Mouse (Mus musculus) CH12.LX (cell line): ENCODE results near the gene Fam20a. TPM values are rescaled to one million over a fixed set of nuclear protein-coding genes. Genes with fewer than 3 reads are reported as not detected.

Experiments used
- DNase-seq: peaks from one replicate; pipeline ENCODE4 v3.0.0-alpha.2; 2013; ENCODE audit errors: extremely low read depth
- H3K27ac ChIP-seq: 2 replicates; pipeline ENCODE4 v1.5.1; 2012; ENCODE audit warnings: low read depth, mild to moderate bottlenecking, control low read depth, moderate library complexity; ENCODE audit not compliant: insufficient read depth
- H3K27me3 ChIP-seq: replicated peaks from 2 replicates; pipeline ENCODE3; 2012; ENCODE audit warnings: inconsistent platforms
- H3K36me3 ChIP-seq, 2 experiments: replicated peaks in 1 of 2; 2 replicates each; pipeline versions ENCODE3 to v1.6.1; 2012; ENCODE audit warnings: inconsistent platforms in 1 of 2, low read length in 1 of 2, mild to moderate bottlenecking in 1 of 2, mixed read lengths in 1 of 2, moderate library complexity in 1 of 2; ENCODE audit not compliant: control insufficient read depth in 1 of 2, insufficient read depth in 1 of 2
- H3K4me1 ChIP-seq, 2 experiments: 2 replicates each; pipeline ENCODE4 v1.6.1; 2012; ENCODE audit warnings: inconsistent platforms in 1 of 2, moderate library complexity in 1 of 2; ENCODE audit not compliant: insufficient read depth in 2 of 2, control insufficient read depth in 1 of 2
- H3K4me2 ChIP-seq: 2 replicates; pipeline ENCODE4 v1.6.1; 2012; ENCODE audit warnings: low read depth, mild to moderate bottlenecking, control low read depth; ENCODE audit not compliant: poor library complexity, insufficient read depth, severe bottlenecking
- H3K4me3 ChIP-seq, 3 experiments: fragments of 150-350 bp in 1 of 3; sonication (generic) in 1 of 3; replicated peaks in 1 of 3; 2 replicates each; pipeline versions ENCODE3 to v1.5.1; 2011 to 2012; ENCODE audit warnings: low read depth in 2 of 3, low read length in 2 of 3, mild to moderate bottlenecking in 2 of 3, moderate library complexity in 2 of 3, control low read depth in 1 of 3, improper control_type of control experiment in 1 of 3, inconsistent platforms in 1 of 3, mixed read lengths in 1 of 3; ENCODE audit not compliant: poor library complexity in 1 of 3
- H3K79me2 ChIP-seq: replicated peaks from 2 replicates; pipeline ENCODE4 v1.6.1; 2012; ENCODE audit warnings: mild to moderate bottlenecking, moderate library complexity; ENCODE audit not compliant: control insufficient read depth, poor library complexity, insufficient read depth, severe bottlenecking; ENCODE audit errors: extremely low read depth
- H3K9ac ChIP-seq: 2 replicates; pipeline ENCODE4 v1.6.1; 2012; ENCODE audit warnings: low read depth, mild to moderate bottlenecking, control low read depth, moderate library complexity; ENCODE audit not compliant: insufficient read depth
- H3K9me3 ChIP-seq: replicated peaks from 2 replicates; pipeline ENCODE3; 2012; ENCODE audit warnings: low read length, inconsistent platforms, mixed read lengths
- CHD2 ChIP-seq: IDR thresholded peaks from 2 replicates; pipeline ENCODE4 v1.6.1; 2011; ENCODE audit warnings: low read length, improper control_type of control experiment
- ELF1 ChIP-seq: IDR thresholded peaks from 2 replicates; pipeline ENCODE4 v1.6.1; 2014; ENCODE audit warnings: low read depth, mild to moderate bottlenecking, inconsistent platforms, low read length, improper control_type of control experiment
- EP300 ChIP-seq: IDR thresholded peaks from 2 replicates; pipeline ENCODE4 v1.6.1; 2011; ENCODE audit warnings: low read length, improper control_type of control experiment
- IRF4 ChIP-seq: IDR thresholded peaks from 2 replicates; pipeline ENCODE4 v1.6.1; 2014; ENCODE audit warnings: low read depth, mild to moderate bottlenecking, inconsistent platforms, low read length, improper control_type of control experiment
- JUND ChIP-seq: conservative IDR thresholded peaks from 2 replicates; pipeline ENCODE4 v1.6.1; 2011; ENCODE audit warnings: low read depth, low read length, improper control_type of control experiment
- KAT2A ChIP-seq: IDR thresholded peaks from 2 replicates; pipeline ENCODE4 v1.6.1; 2012; ENCODE audit warnings: low read length, improper control_type of control experiment, inconsistent platforms; ENCODE audit not compliant: insufficient replicate concordance
- MAFK ChIP-seq: IDR thresholded peaks from 2 replicates; pipeline ENCODE4 v1.6.1; 2011; ENCODE audit warnings: low read length, improper control_type of control experiment; ENCODE audit not compliant: insufficient replicate concordance
- MXI1 ChIP-seq: IDR thresholded peaks from 2 replicates; pipeline ENCODE4 v1.6.1; 2011; ENCODE audit warnings: mild to moderate bottlenecking, low read depth, low read length, improper control_type of control experiment
- MYC ChIP-seq: IDR thresholded peaks from 2 replicates; pipeline ENCODE4 v1.6.1; 2011; ENCODE audit warnings: low read depth, mild to moderate bottlenecking, improper control_type of control experiment, low read length
- NRF1 ChIP-seq: IDR thresholded peaks from 2 replicates; pipeline ENCODE4 v1.6.1; 2014; ENCODE audit warnings: low read depth, mild to moderate bottlenecking, inconsistent platforms, low read length, improper control_type of control experiment, moderate library complexity
- PAX5 ChIP-seq: IDR thresholded peaks from 2 replicates; pipeline ENCODE4 v1.6.1; 2012; ENCODE audit warnings: low read length, inconsistent platforms, mixed read lengths
- RAD21 ChIP-seq: IDR thresholded peaks from 2 replicates; pipeline ENCODE4 v1.6.1; 2011; ENCODE audit warnings: low read depth, mild to moderate bottlenecking, low read length, improper control_type of control experiment, moderate library complexity
- RCOR1 ChIP-seq: conservative IDR thresholded peaks from 2 replicates; pipeline ENCODE4 v1.6.1; 2012; ENCODE audit warnings: low read depth, mild to moderate bottlenecking, inconsistent platforms, low read length, improper control_type of control experiment
- SIN3A ChIP-seq: IDR thresholded peaks from 2 replicates; pipeline ENCODE4 v1.6.1; 2012; ENCODE audit warnings: low read length, improper control_type of control experiment, inconsistent platforms
- UBTF ChIP-seq: IDR thresholded peaks from 2 replicates; pipeline ENCODE4 v1.6.1; 2012; ENCODE audit warnings: low read depth, mild to moderate bottlenecking, inconsistent platforms, low read length, improper control_type of control experiment, moderate library complexity
- USF2 ChIP-seq: conservative IDR thresholded peaks from 2 replicates; pipeline ENCODE4 v1.6.1; 2011; ENCODE audit warnings: low read depth, low read length, improper control_type of control experiment
- ZC3H11A ChIP-seq: IDR thresholded peaks from 2 replicates; pipeline ENCODE4 v1.6.1; 2012; ENCODE audit warnings: low read depth, mild to moderate bottlenecking, inconsistent platforms, low read length, improper control_type of control experiment
- ZKSCAN1 ChIP-seq: IDR thresholded peaks from 2 replicates; pipeline ENCODE4 v1.6.1; 2012; ENCODE audit warnings: low read depth, inconsistent platforms, low read length, improper control_type of control experiment, borderline replicate concordance
- ZNF384 ChIP-seq: IDR thresholded peaks from 2 replicates; pipeline ENCODE4 v1.6.1; 2012; ENCODE audit warnings: low read depth, low read length, improper control_type of control experiment, inconsistent platforms
- dilution Hi-C: fragments of 300-500 bp; cut with MboI; formaldehyde crosslinking; loops from 2 replicates; pipeline ENCODE4 v1.14.3; 2020; ENCODE audit warnings: low sequenced_read_pairs; ENCODE audit not compliant: extremely low pct_unique_long_range_greater_than_20kb, extremely low pct_ligation_motif_present
- in situ Hi-C: fragments of 300-500 bp; cut with MboI; formaldehyde crosslinking; loops from 3 replicates; pipeline ENCODE4 v1.14.3; 2019; ENCODE audit warnings: low sequenced_read_pairs, low pct_ligation_motif_present, low pct_unique_long_range_greater_than_20kb, mixed read lengths
- polyA plus RNA-seq: library from polyadenylated mRNA; unstranded; fragments of >175 nt; gene quantifications from 2 replicates; pipeline ENCODE4 v1.2.1, GENCODE M21; 2012; ENCODE audit warnings: low read depth; ENCODE audit not compliant: insufficient read length
- total RNA-seq, 2 experiments: library from RNA; depleted of rRNA; stranded (reverse); fragments of 300-350 nt in 1 of 2; fragments of >200 nt in 1 of 2; gene quantifications; 2 replicates each; pipeline ENCODE4 v1.2.3; 2012 to 2014

Fam20a gene
- total and polyA plus RNA-seq, 3 experiments, result 0.08 TPM; not detected in 2

GRCm38 (mm10) chr11:109670026-109670916 is 51.8 kb downstream of the Fam20a start (continued):
- TF ChIP-seq ZKSCAN1 (no peak), IRF4 (0 out of 2 replicates have a peak, but pooled peaks have one; percentile 39), ZC3H11A (peak; percentile 11; the same call in 1 of the 2 replicates), KAT2A (no peak), NRF1 (no peak), MXI1 (0 out of 2 replicates have a peak, but pooled peaks have one; percentile 45), PAX5 (no peak), JUND (0 out of 2 replicates have a peak, but pooled peaks have one; percentile 46), USF2 (no peak), UBTF (no peak), MAFK (no peak), RAD21 (peak; percentile 86), ZNF384 (no peak), MYC (0 out of 2 replicates have a peak, but pooled peaks have one; percentile 17), RCOR1 (no peak)

- H3K36me3 ChIP-seq, result peaks cover 48 to 77% of the 10 kb centered on the region in 2 experiments
- no peaks in the 10 kb centered on the region for H3K79me2 ChIP-seq
- no peak overlapping the region for H3K4me2 ChIP-seq
- H3K4me1 ChIP-seq, result peaks cover 11 to 36% of the 10 kb centered on the region in 2 experiments
- no peak overlapping the region for H3K27ac ChIP-seq
- in situ Hi-C loops (no loop called here), dilution Hi-C loops (no loop called here)
- no peaks in the 10 kb centered on the region for H3K9me3 ChIP-seq
- DNase-seq, result no peak
- H3K4me3 ChIP-seq, result no peak overlapping the region
- TF ChIP-seq EP300, result no peak
- no peak for TF ChIP-seq SIN3A
- TF ChIP-seq ELF1, result no peak
- no peak for TF ChIP-seq PAX5
- TF ChIP-seq NRF1, result no peak
- no peak for TF ChIP-seq UBTF
- TF ChIP-seq CHD2, result no peak
- H3K27me3 ChIP-seq, result no peaks in the 10 kb centered on the region
- no peak overlapping the region for H3K9ac ChIP-seq
Observed at GRCm38 (mm10) chr11:109669149-109669708, 52.9 kb downstream of the Fam20a start.
